Mouse (Mus musculus) bone marrow, adult 2 months (tissue): ENCODE results near the gene N4bp3. TPM values are rescaled to one million over a fixed set of nuclear protein-coding genes. Genes with fewer than 3 reads are reported as not detected.

Experiments
- H3K27ac ChIP-seq: fragments of 200-500 bp; 2 replicates; pipeline ENCODE4 v1.5.1; 2012; ENCODE audit warnings: low read depth, mild to moderate bottlenecking, control low read depth, inconsistent platforms, low read length; ENCODE audit not compliant: control insufficient read depth, poor library complexity, insufficient read depth
- H3K4me1 ChIP-seq: fragments of 200-500 bp; 2 replicates; pipeline ENCODE4 v1.6.1; 2011; ENCODE audit warnings: low read length; ENCODE audit not compliant: control insufficient read depth, insufficient read depth
- H3K4me3 ChIP-seq: fragments of 200-500 bp; replicated peaks from 2 replicates; pipeline ENCODE3; 2011; ENCODE audit warnings: mild to moderate bottlenecking, low read depth, low read length, control low read depth; ENCODE audit not compliant: control insufficient read depth
- CTCF ChIP-seq: fragments of 200-500 bp; IDR thresholded peaks from 2 replicates; pipeline ENCODE4 v1.5.1; 2011; ENCODE audit warnings: low read length, control low read depth; ENCODE audit not compliant: control insufficient read depth, insufficient read depth
- POLR2A ChIP-seq: fragments of 200-500 bp; IDR thresholded peaks from 2 replicates; pipeline ENCODE4 v1.6.1; 2011; ENCODE audit warnings: low read depth, mild to moderate bottlenecking, control low read depth, low read length, borderline replicate concordance; ENCODE audit not compliant: control insufficient read depth
- WGBS: fragments of 180-500 bp; shearing (Covaris S2); methylation state at CpG from one replicate; pipeline ENCODE4 v1.1.7; 2018; 5-methylcytosine and 5-hydroxymethylcytosine counted together
- polyA plus RNA-seq: library from polyadenylated mRNA; stranded (reverse); fragments of >200 nt; gene quantifications from 2 replicates; pipeline ENCODE4 v1.2.4, GENCODE M21; 2011; ENCODE audit warnings: low replicate concordance; ENCODE audit not compliant: missing spikeins, insufficient read depth, insufficient read length

Gene N4bp3
- polyA plus RNA-seq, 1 experiment: 5.7 TPM

DNA sequence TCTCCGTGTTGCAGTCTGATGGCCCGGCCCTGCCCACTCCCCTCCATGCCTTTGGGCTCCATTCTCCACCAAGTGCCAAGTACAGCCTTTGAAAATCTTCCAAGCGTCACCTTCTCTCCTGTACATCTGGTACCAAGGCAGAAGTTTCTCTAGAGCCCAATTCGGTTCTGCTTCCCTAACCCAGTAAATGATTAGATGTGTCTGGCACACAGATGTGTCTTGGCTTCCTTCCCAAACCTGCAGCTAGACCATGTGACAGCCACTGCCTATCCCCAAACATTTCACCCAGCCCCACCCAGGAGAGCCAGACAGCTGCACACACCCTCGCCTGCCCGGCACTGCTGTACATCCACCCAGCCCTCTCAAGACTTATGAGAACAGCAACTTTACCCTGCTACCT, 8.1 kb upstream of the N4bp3 start:
- no peak overlapping the region for H3K27ac ChIP-seq
- WGBS: 18% methylated on average over 6 of the region's 6 CpGs
- TF ChIP-seq POLR2A: no peak
- no peak for TF ChIP-seq CTCF
- H3K4me1 ChIP-seq: no peaks in the 10 kb centered on the region; the same call in 1 of the 2 replicates
- no peak overlapping the region for H3K4me3 ChIP-seq

DNA sequence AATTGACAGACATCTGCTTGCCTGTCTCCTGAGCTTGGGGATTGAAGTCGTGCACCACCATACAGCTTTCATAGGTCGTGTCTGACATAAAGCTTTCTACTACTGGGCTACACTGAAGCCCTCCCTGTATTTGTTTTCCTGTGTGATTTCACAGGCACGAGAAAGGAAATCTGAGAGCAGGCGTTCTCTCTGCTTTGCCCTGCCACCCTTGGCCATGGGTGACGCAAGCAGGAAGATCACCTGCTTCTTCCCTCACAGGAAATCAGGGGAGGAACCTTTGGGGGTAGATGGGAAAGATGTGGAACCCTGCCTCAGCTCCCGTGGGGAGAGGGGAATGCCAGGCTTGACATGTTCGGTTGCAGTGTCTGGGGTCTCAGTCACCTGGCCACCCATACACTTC, 7.6 kb upstream of the N4bp3 start:
- Histone ChIP-seq H3K27ac (no peak overlapping the region), H3K4me1 (no peaks in the 10 kb centered on the region; the same call in 1 of the 2 replicates), H3K4me3 (no peak overlapping the region)
- TF ChIP-seq CTCF: no peak
- TF ChIP-seq POLR2A: no peak
- 17% methylated on average over 7 of the region's 7 CpGs for WGBS

GRCm38 (mm10) chr11:51656798-51657521, 6.3 kb upstream of the N4bp3 start:
- 83% methylated on average over 10 of the region's 10 CpGs for WGBS
- Histone ChIP-seq H3K4me3 (no peak overlapping the region), H3K4me1 (no peaks in the 10 kb centered on the region; the same call in 1 of the 2 replicates), H3K27ac (no peak overlapping the region)
- no peak for TF ChIP-seq POLR2A
- TF ChIP-seq CTCF: no peak

DNA sequence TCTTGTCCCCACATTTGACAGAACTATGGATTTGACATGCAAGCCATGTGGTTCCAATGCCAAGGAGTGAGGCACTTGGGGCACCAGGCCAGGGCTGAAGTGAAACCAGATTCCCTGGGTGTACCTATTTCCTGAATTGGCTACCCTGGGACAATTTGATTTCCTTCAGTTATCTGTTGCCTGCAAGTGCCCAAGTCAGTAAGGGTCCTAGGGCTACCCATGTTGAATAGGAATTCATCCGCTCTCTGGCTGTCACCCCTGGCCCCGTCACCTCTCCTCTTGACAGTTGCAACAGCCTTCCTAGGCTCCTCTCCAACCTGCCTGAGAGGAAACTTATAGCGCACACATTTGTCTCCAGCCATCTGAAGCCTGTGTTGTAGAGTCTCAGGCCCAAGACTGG, 4.2 kb upstream of the N4bp3 start:
- no peak for TF ChIP-seq POLR2A
- TF ChIP-seq CTCF: no peak
- Histone ChIP-seq H3K4me3 (no peak overlapping the region), H3K27ac (no peak overlapping the region), H3K4me1 (no peaks in the 10 kb centered on the region; the same call in 1 of the 2 replicates)
- WGBS: 85% methylated on average over 3 of the region's 3 CpGs

GRCm38 (mm10) chr11:51653736-51654135, 3.1 kb upstream of the N4bp3 start:
- WGBS: 92% methylated on average over 6 of the region's 6 CpGs
- Histone ChIP-seq H3K4me1 (no peaks in the 10 kb centered on the region; the same call in 1 of the 2 replicates), H3K27ac (no peak overlapping the region), H3K4me3 (no peak overlapping the region)
- TF ChIP-seq CTCF (no peak), POLR2A (no peak)

- Histone ChIP-seq H3K27ac (no peak overlapping the region), H3K4me1 (no peaks in the 10 kb centered on the region; the same call in 1 of the 2 replicates), H3K4me3 (no peak overlapping the region)
- TF ChIP-seq CTCF (no peak), POLR2A (no peak)
- WGBS: 78% methylated on average over 4 of the region's 4 CpGs
Observed at GRCm38 (mm10) chr11:51652889-51653418, 2.3 kb upstream of the N4bp3 start.

GRCm38 (mm10) chr11:51650261-51650660, 381 bp downstream of the N4bp3 start:
- H3K4me3 ChIP-seq: peak overlapping the region; percentile 81
- peak overlapping the region; percentile 37; the same call in 1 of the 2 replicates for H3K27ac ChIP-seq
- under 1% methylated on average over 30 of the region's 30 CpGs for WGBS
- peaks cover 4% of the 10 kb centered on the region; the same call in 1 of the 2 replicates for H3K4me1 ChIP-seq
- TF ChIP-seq POLR2A: no peak
- no peak for TF ChIP-seq CTCF

DNA sequence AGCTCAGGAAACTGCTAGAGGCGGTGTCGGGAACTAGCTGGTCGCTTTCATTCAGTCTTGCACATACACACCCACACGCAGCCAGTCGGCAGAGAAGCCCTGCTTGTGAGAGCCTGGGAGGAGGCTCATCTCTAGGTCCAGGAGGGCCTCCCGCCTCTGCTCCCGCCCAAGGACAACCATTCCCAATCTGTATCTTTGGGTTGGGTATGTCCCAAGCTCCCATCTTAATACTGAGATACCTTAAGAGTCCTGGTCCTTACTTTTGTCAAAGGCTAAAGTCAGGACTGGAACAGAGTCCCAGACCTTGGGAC, 798 bp downstream of the N4bp3 start:
- Histone ChIP-seq H3K27ac (no peak overlapping the region), H3K4me1 (peaks cover 4% of the 10 kb centered on the region; the same call in 1 of the 2 replicates), H3K4me3 (peak overlapping the region; percentile 81)
- 0% methylated on average over 7 of the region's 7 CpGs for WGBS
- no peak for TF ChIP-seq CTCF
- TF ChIP-seq POLR2A: no peak
